15 mouse cellular contexts compared by ENCODE assay signal in the genomic region with DNA sequence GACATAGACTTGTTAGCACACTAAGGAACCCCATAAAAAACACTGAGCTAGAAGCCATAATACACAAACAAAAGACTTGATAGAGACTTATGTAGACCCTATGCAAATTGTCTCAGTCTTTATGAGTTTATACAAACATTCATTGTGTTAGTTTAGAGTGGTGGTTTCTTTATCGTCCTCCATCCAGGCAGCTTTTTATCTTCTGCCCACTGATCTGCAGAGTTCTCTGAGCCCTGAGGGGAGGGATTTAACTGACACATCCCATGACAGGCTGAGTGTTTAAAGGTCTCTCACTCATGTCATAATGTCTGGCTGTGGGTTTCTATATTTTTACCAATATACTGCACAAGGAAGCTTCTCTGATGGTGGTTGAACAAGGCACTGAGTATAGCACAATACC.
"Had no signal": no experiment of that assay in that cellular context is flagged by ENCODE, and none has a peak within 500 bp of the region (broad histone marks: within the 10 kb centered on the region; RNA-seq: fewer than 3 reads in every experiment).

No protein-coding gene starts in this region.

- DNase-seq: liver, postnatal 0 days; lung, adult 2 months; lung, postnatal 14 days; lung, postnatal 36 days; right cerebral cortex, postnatal 14 days; thymus, adult 18-20 months; thymus, postnatal 14 days; thymus, postnatal 36 days had no signal

- H3K36me3 ChIP-seq: liver, embryonic 15.5 days; lung, embryonic 15.5 days; midbrain, embryonic 13.5 days; midbrain, embryonic 15.5 days; neural tube, embryonic 12.5 days had no signal

- ATAC-seq: liver, postnatal 0 days; lung, postnatal 0 days; midbrain, embryonic 13.5 days; midbrain, embryonic 15.5 days had no signal

- H3K27me3 ChIP-seq: liver, embryonic 15.5 days; lung, embryonic 15.5 days; midbrain, embryonic 13.5 days; midbrain, embryonic 15.5 days; neural tube, embryonic 12.5 days had no signal

- H3K4me3 ChIP-seq: liver, embryonic 15.5 days; lung, embryonic 15.5 days; midbrain, embryonic 13.5 days; midbrain, embryonic 15.5 days; neural tube, embryonic 12.5 days had no signal

- H3K9me3 ChIP-seq: liver, embryonic 15.5 days; lung, embryonic 15.5 days; midbrain, embryonic 13.5 days; midbrain, embryonic 15.5 days; neural tube, embryonic 12.5 days had no signal

- H3K27ac ChIP-seq: liver, embryonic 15.5 days; lung, embryonic 15.5 days; macrophage; midbrain, embryonic 13.5 days; midbrain, embryonic 15.5 days; neural tube, embryonic 12.5 days had no signal

- H3K9ac ChIP-seq: liver, embryonic 15.5 days; liver, postnatal 0 days; lung, embryonic 15.5 days; midbrain, embryonic 13.5 days; midbrain, embryonic 15.5 days; neural tube, embryonic 12.5 days had no signal

- H3K4me1 ChIP-seq: liver, embryonic 15.5 days; lung, embryonic 15.5 days; midbrain, embryonic 13.5 days; midbrain, embryonic 15.5 days; neural tube, embryonic 12.5 days had no signal
